Mouse (Mus musculus) stomach, postnatal 0 days (tissue): Measurements from ENCODE around the gene Git2. TPM values are rescaled to one million over a fixed set of nuclear protein-coding genes. Genes with fewer than 3 reads are reported as not detected.

Experiments used
- ATAC-seq: fragments of 200-750 bp; cut with Nextera tagmentation; 2 replicates; pipeline ENCODE4 v1.8.0; 2017; ENCODE audit not compliant: low FRiP score, low TSS enrichment
- DNase-seq: peaks from one replicate; pipeline ENCODE4 v3.0.0-alpha.2; 2016; ENCODE audit warnings: low spot score
- H3K27ac ChIP-seq: fragments of 300-500 bp; sonication (generic); replicated peaks from 2 replicates; pipeline ENCODE4 v1.5.1; 2014; ENCODE audit warnings: mild to moderate bottlenecking, control low read depth
- H3K27me3 ChIP-seq: fragments of 300-500 bp; sonication (generic); 2 replicates; pipeline ENCODE4 v1.6.1; 2014; ENCODE audit warnings: low read length; ENCODE audit not compliant: control insufficient read depth, insufficient read depth
- H3K36me3 ChIP-seq: fragments of 300-500 bp; sonication (generic); 2 replicates; pipeline ENCODE4 v1.6.1; 2014; ENCODE audit warnings: low read length, mixed read lengths; ENCODE audit not compliant: control insufficient read depth, insufficient read depth
- H3K4me1 ChIP-seq: fragments of 300-500 bp; sonication (generic); replicated peaks from 2 replicates; pipeline ENCODE4 v1.6.1; 2014; ENCODE audit warnings: antibody characterized with exemption; ENCODE audit not compliant: control insufficient read depth, insufficient read depth
- H3K4me2 ChIP-seq: fragments of 300-500 bp; sonication (generic); replicated peaks from 2 replicates; pipeline ENCODE4 v1.6.1; 2014; ENCODE audit warnings: low read depth, mild to moderate bottlenecking, control low read depth, moderate library complexity
- H3K4me3 ChIP-seq: fragments of 300-500 bp; sonication (generic); 2 replicates; pipeline ENCODE4 v1.5.1; 2014; ENCODE audit warnings: low read depth, low read length, control low read depth
- H3K9ac ChIP-seq: fragments of 300-500 bp; sonication (generic); 2 replicates; pipeline ENCODE4 v1.6.1; 2014; ENCODE audit warnings: mild to moderate bottlenecking, low read length, control low read depth, mixed read lengths
- H3K9me3 ChIP-seq: fragments of 300-500 bp; sonication (generic); 2 replicates; pipeline ENCODE4 v1.6.1; 2016; ENCODE audit warnings: low read length; ENCODE audit not compliant: control insufficient read depth
- CTCF ChIP-seq: IDR thresholded peaks from 2 replicates; pipeline ENCODE4 v1.5.1; 2016; ENCODE audit warnings: antibody characterized with exemption, low read depth, mild to moderate bottlenecking, moderate library complexity
- EP300 ChIP-seq: optimal IDR thresholded peaks from 2 replicates; pipeline ENCODE3; 2016; ENCODE audit warnings: antibody characterized with exemption
- WGBS: fragments of 180-500 bp; shearing (Covaris S2); extraction: QIAGEN DNeasy Blood & Tissue Kit; methylation state at CpG from one replicate; pipeline ENCODE4 v1.1.7; 2014; 5-methylcytosine and 5-hydroxymethylcytosine counted together
- polyA plus RNA-seq: library from polyadenylated mRNA; unstranded; fragments of >200 nt; fragmentation: Nextera tagmentation; extraction: Ambion mirVana; gene quantifications from 2 replicates; pipeline ENCODE4 v1.2.1, GENCODE M21; 2015

The Git2 gene
- polyA plus RNA-seq, 1 experiment from 2014 or later = 14.2 TPM

GRCm38 (mm10) chr5:114740595-114740994 lies 34.7 kb downstream of the Git2 start:
- Histone ChIP-seq H3K27ac (no peak overlapping the region), H3K9me3 (no peaks in the 10 kb centered on the region), H3K9ac (no peak overlapping the region), H3K4me1 (no peaks in the 10 kb centered on the region), H3K36me3 (peaks cover 54% of the 10 kb centered on the region), H3K4me2 (no peak overlapping the region), H3K4me3 (no peak overlapping the region), H3K27me3 (no peaks in the 10 kb centered on the region)
- no peak for TF ChIP-seq EP300
- no peak for TF ChIP-seq CTCF
- 36% methylated on average over 4 of the region's 4 CpGs for WGBS
- ATAC-seq (no peak), DNase-seq (no peak)

GRCm38 (mm10) chr5:114738707-114739241 lies 36.5 kb downstream of the Git2 start:
- no peak overlapping the region for H3K4me2 ChIP-seq
- 77% methylated on average over 12 of the region's 12 CpGs for WGBS
- ATAC-seq = peak; percentile 62; the same call in 1 of the 2 replicates

GRCm38 (mm10) chr5:114737090-114737887 lies 38.0 kb downstream of the Git2 start:
- H3K4me1 ChIP-seq = no peaks in the 10 kb centered on the region
- H3K4me2 ChIP-seq = no peak overlapping the region
- H3K4me3 ChIP-seq = no peak overlapping the region
- H3K27ac ChIP-seq = no peak overlapping the region
- H3K9me3 ChIP-seq = no peaks in the 10 kb centered on the region
- ATAC-seq (no peak), DNase-seq (no peak)
- H3K36me3 ChIP-seq = peaks cover 37% of the 10 kb centered on the region
- H3K9ac ChIP-seq = no peak overlapping the region
- no peak for TF ChIP-seq EP300
- TF ChIP-seq CTCF = no peak
- 80% methylated on average over 21 of the region's 21 CpGs for WGBS
- H3K27me3 ChIP-seq = no peaks in the 10 kb centered on the region

More at GRCm38 (mm10) chr5:114738707-114739241, 36.5 kb downstream of the Git2 start:
- H3K9me3 ChIP-seq = no peaks in the 10 kb centered on the region
- no peak overlapping the region for H3K9ac ChIP-seq
- H3K36me3 ChIP-seq = peaks cover 43% of the 10 kb centered on the region
- TF ChIP-seq EP300 (no peak), CTCF (no peak)
- no peaks in the 10 kb centered on the region for H3K27me3 ChIP-seq
- no peak overlapping the region for H3K4me3 ChIP-seq
- H3K4me1 ChIP-seq = no peaks in the 10 kb centered on the region
- DNase-seq = no peak
- H3K27ac ChIP-seq = no peak overlapping the region

GRCm38 (mm10) chr5:114733606-114734005 lies 41.7 kb downstream of the Git2 start:
- DNase-seq (no peak), ATAC-seq (0 out of 2 replicates have a peak, but pooled peaks have one; percentile 30)
- Histone ChIP-seq H3K4me2 (no peak overlapping the region), H3K36me3 (peaks cover 41% of the 10 kb centered on the region), H3K27me3 (no peaks in the 10 kb centered on the region), H3K4me3 (no peak overlapping the region), H3K4me1 (no peaks in the 10 kb centered on the region), H3K27ac (no peak overlapping the region), H3K9me3 (no peaks in the 10 kb centered on the region), H3K9ac (no peak overlapping the region)
- TF ChIP-seq CTCF = no peak
- TF ChIP-seq EP300 = no peak
- WGBS = 95% methylated on average over 15 of the region's 15 CpGs

GRCm38 (mm10) chr5:114731969-114732368 lies 43.3 kb downstream of the Git2 start:
- no peak overlapping the region for H3K9ac ChIP-seq
- H3K27ac ChIP-seq = no peak overlapping the region
- no peak overlapping the region for H3K4me3 ChIP-seq
- no peaks in the 10 kb centered on the region for H3K4me1 ChIP-seq
- 91% methylated on average over 15 of the region's 15 CpGs for WGBS
- DNase-seq (no peak), ATAC-seq (no peak)
- TF ChIP-seq CTCF (no peak), EP300 (no peak)
- H3K9me3 ChIP-seq = no peaks in the 10 kb centered on the region
- no peak overlapping the region for H3K4me2 ChIP-seq
- no peaks in the 10 kb centered on the region for H3K27me3 ChIP-seq
- peaks cover 29% of the 10 kb centered on the region for H3K36me3 ChIP-seq

GRCm38 (mm10) chr5:114731498-114731897 lies 43.8 kb downstream of the Git2 start:
- no peak for DNase-seq
- no peak overlapping the region for H3K27ac ChIP-seq
- H3K36me3 ChIP-seq = peaks cover 27% of the 10 kb centered on the region
- 72% methylated on average over 6 of the region's 6 CpGs for WGBS
- no peak for TF ChIP-seq EP300
- TF ChIP-seq CTCF = peak; percentile 46
- H3K4me2 ChIP-seq = no peak overlapping the region
- H3K4me1 ChIP-seq = no peaks in the 10 kb centered on the region
- H3K4me3 ChIP-seq = no peak overlapping the region
- H3K27me3 ChIP-seq = no peaks in the 10 kb centered on the region
- no peaks in the 10 kb centered on the region for H3K9me3 ChIP-seq
- ATAC-seq = no peak
- H3K9ac ChIP-seq = no peak overlapping the region
